Mouse (Mus musculus) MEL (cell line): Measurements from ENCODE around the gene Sh3gl2. TPM values are rescaled to one million over a fixed set of nuclear protein-coding genes. Genes with fewer than 3 reads are reported as not detected.

ENCODE experiments used
- DNase-seq: peaks from one replicate; pipeline ENCODE4 v3.0.0; 2011; ENCODE audit warnings: low read depth, low spot score
- H3K27ac ChIP-seq: 2 replicates; pipeline ENCODE4 v1.5.1; 2012; ENCODE audit warnings: low read depth, mild to moderate bottlenecking, control low read depth, low read length, moderate library complexity; ENCODE audit not compliant: control insufficient read depth
- H3K27me3 ChIP-seq, 2 experiments: fragments of 150-350 bp in 1 of 2; sonication (generic) in 1 of 2; 2 replicates each; pipeline ENCODE4 v1.6.1; 2012; ENCODE audit warnings: low read length in 2 of 2, mild to moderate bottlenecking in 2 of 2, improper control_type of control experiment in 1 of 2, moderate library complexity in 1 of 2; ENCODE audit not compliant: insufficient read depth in 2 of 2, control insufficient read depth in 1 of 2
- H3K36me3 ChIP-seq, 2 experiments: 2 replicates each; pipeline ENCODE4 v1.6.1; 2012 to 2014; ENCODE audit warnings: low read length in 2 of 2, improper control_type of control experiment in 1 of 2, inconsistent platforms in 1 of 2, mild to moderate bottlenecking in 1 of 2; ENCODE audit not compliant: insufficient read depth in 2 of 2, control insufficient read depth in 1 of 2
- H3K4me1 ChIP-seq, 2 experiments: fragments of 150-350 bp in 1 of 2; sonication (generic) in 1 of 2; 2 replicates each; pipeline ENCODE4 v1.6.1; 2012; ENCODE audit warnings: low read length in 2 of 2, improper control_type of control experiment in 1 of 2, mild to moderate bottlenecking in 1 of 2; ENCODE audit not compliant: insufficient read depth in 2 of 2, control insufficient read depth in 1 of 2
- H3K4me3 ChIP-seq, 2 experiments: fragments of 150-350 bp in 1 of 2; sonication (generic) in 1 of 2; 2 replicates each; pipeline ENCODE4 v1.5.1; 2012; ENCODE audit warnings: low read depth in 2 of 2, low read length in 2 of 2, mild to moderate bottlenecking in 2 of 2, moderate library complexity in 2 of 2, control low read depth in 1 of 2, improper control_type of control experiment in 1 of 2; ENCODE audit not compliant: control insufficient read depth in 1 of 2, insufficient read depth in 1 of 2
- H3K79me2 ChIP-seq: 2 replicates; pipeline ENCODE4 v1.6.1; 2012; ENCODE audit warnings: mild to moderate bottlenecking, low read length, moderate library complexity; ENCODE audit not compliant: control insufficient read depth, poor library complexity, insufficient read depth
- H3K9ac ChIP-seq: 2 replicates; pipeline ENCODE4 v1.6.1; 2012; ENCODE audit warnings: low read depth, mild to moderate bottlenecking, control low read depth, low read length, moderate library complexity; ENCODE audit not compliant: control insufficient read depth, poor library complexity, severe bottlenecking
- H3K9me3 ChIP-seq: fragments of 150-350 bp; sonication (generic); replicated peaks from 2 replicates; pipeline ENCODE4 v1.6.1; 2012; ENCODE audit warnings: mild to moderate bottlenecking, low read length, improper control_type of control experiment, moderate library complexity; ENCODE audit not compliant: insufficient read depth
- BHLHE40 ChIP-seq: IDR thresholded peaks from 2 replicates; pipeline ENCODE4 v1.6.1; 2012; ENCODE audit warnings: low read depth, mild to moderate bottlenecking, inconsistent platforms, low read length, improper control_type of control experiment, borderline replicate concordance
- CHD1 ChIP-seq: IDR thresholded peaks from 2 replicates; pipeline ENCODE4 v1.6.1; 2012; ENCODE audit warnings: low read depth, mild to moderate bottlenecking, inconsistent platforms, low read length, improper control_type of control experiment
- CTCF ChIP-seq, 3 experiments: IDR thresholded peaks in 2 of 3; conservative IDR thresholded peaks in 1 of 3; 2 replicates each; pipeline ENCODE4 v1.5.1; 2011 to 2012; ENCODE audit warnings: low read length in 3 of 3, low read depth in 2 of 3, mild to moderate bottlenecking in 2 of 3, improper control_type of control experiment in 1 of 3, inconsistent platforms in 1 of 3, mixed read lengths in 1 of 3, moderate library complexity in 1 of 3; ENCODE audit not compliant: control insufficient read depth in 1 of 3, insufficient read depth in 1 of 3, poor library complexity in 1 of 3, severe bottlenecking in 1 of 3
- E2F4 ChIP-seq: IDR thresholded peaks from 2 replicates; pipeline ENCODE4 v1.6.1; 2011; ENCODE audit warnings: low read depth, low read length, improper control_type of control experiment, borderline replicate concordance
- EP300 ChIP-seq, 2 experiments: IDR thresholded peaks; 2 replicates each; pipeline ENCODE4 v1.6.1; 2011; ENCODE audit warnings: improper control_type of control experiment in 2 of 2, low read length in 2 of 2, low read depth in 1 of 2, mild to moderate bottlenecking in 1 of 2
- ETS1 ChIP-seq: IDR thresholded peaks from 2 replicates; pipeline ENCODE4 v1.6.1; 2012; ENCODE audit warnings: low read depth, mild to moderate bottlenecking, inconsistent platforms, low read length, improper control_type of control experiment, moderate library complexity
- GABPA ChIP-seq: IDR thresholded peaks from 2 replicates; pipeline ENCODE4 v1.6.1; 2012; ENCODE audit warnings: low read depth, mild to moderate bottlenecking, inconsistent platforms, low read length, improper control_type of control experiment, moderate library complexity
- GATA1 ChIP-seq: IDR thresholded peaks from 2 replicates; pipeline ENCODE4 v1.6.1; 2011; ENCODE audit warnings: low read depth, low read length, improper control_type of control experiment
- MAFK ChIP-seq: IDR thresholded peaks from 2 replicates; pipeline ENCODE4 v1.6.1; 2011; ENCODE audit warnings: low read depth, mild to moderate bottlenecking, low read length, improper control_type of control experiment, borderline replicate concordance
- MAX ChIP-seq: IDR thresholded peaks from 2 replicates; pipeline ENCODE4 v1.6.1; 2011; ENCODE audit warnings: low read length, improper control_type of control experiment
- MAZ ChIP-seq: IDR thresholded peaks from 2 replicates; pipeline ENCODE4 v1.6.1; 2012; ENCODE audit warnings: low read depth, mild to moderate bottlenecking, inconsistent platforms, low read length, improper control_type of control experiment
- MEF2A ChIP-seq: IDR thresholded peaks from 2 replicates; pipeline ENCODE4 v1.6.1; 2014; ENCODE audit warnings: low read depth, mild to moderate bottlenecking, inconsistent platforms, low read length, improper control_type of control experiment; ENCODE audit not compliant: poor library complexity, insufficient replicate concordance, severe bottlenecking; ENCODE audit errors: extremely low read depth
- MXI1 ChIP-seq: IDR thresholded peaks from 2 replicates; pipeline ENCODE4 v1.6.1; 2011; ENCODE audit warnings: mild to moderate bottlenecking, low read depth, low read length, improper control_type of control experiment
- NELFE ChIP-seq: IDR thresholded peaks from 2 replicates; pipeline ENCODE4 v1.6.1; 2011; ENCODE audit warnings: low read depth, low read length, improper control_type of control experiment
- NRF1 ChIP-seq: IDR thresholded peaks from 2 replicates; pipeline ENCODE4 v1.6.1; 2014; ENCODE audit warnings: low read depth, mild to moderate bottlenecking, inconsistent platforms, low read length, improper control_type of control experiment, moderate library complexity; ENCODE audit not compliant: poor library complexity, insufficient read depth, severe bottlenecking
- POLR2AphosphoS2 ChIP-seq: IDR thresholded peaks from 2 replicates; pipeline ENCODE4 v1.6.1; 2011; ENCODE audit warnings: low read length, improper control_type of control experiment
- RAD21 ChIP-seq: IDR thresholded peaks from 2 replicates; pipeline ENCODE4 v1.6.1; 2011; ENCODE audit warnings: mild to moderate bottlenecking, low read depth, low read length, improper control_type of control experiment
- RCOR1 ChIP-seq: IDR thresholded peaks from 2 replicates; pipeline ENCODE4 v1.6.1; 2012; ENCODE audit warnings: low read depth, mild to moderate bottlenecking, inconsistent platforms, low read length, improper control_type of control experiment
- SIN3A ChIP-seq: IDR thresholded peaks from 2 replicates; pipeline ENCODE4 v1.6.1; 2012; ENCODE audit warnings: low read length, improper control_type of control experiment, inconsistent platforms
- SMC3 ChIP-seq: IDR thresholded peaks from 2 replicates; pipeline ENCODE4 v1.6.1; 2011; ENCODE audit warnings: low read depth, low read length, improper control_type of control experiment
- TBP ChIP-seq: IDR thresholded peaks from 2 replicates; pipeline ENCODE4 v1.8.0; 2011; ENCODE audit warnings: low read depth, low read length, improper control_type of control experiment
- TCF12 ChIP-seq: IDR thresholded peaks from 2 replicates; pipeline ENCODE4 v1.6.1; 2014; ENCODE audit warnings: low read depth, mild to moderate bottlenecking, inconsistent platforms, low read length, improper control_type of control experiment, moderate library complexity
- UBTF ChIP-seq: IDR thresholded peaks from 2 replicates; pipeline ENCODE4 v1.6.1; 2012; ENCODE audit warnings: low read depth, mild to moderate bottlenecking, inconsistent platforms, low read length, improper control_type of control experiment, moderate library complexity, borderline replicate concordance; ENCODE audit not compliant: insufficient read depth
- USF1 ChIP-seq: IDR thresholded peaks from 2 replicates; pipeline ENCODE4 v1.6.1; 2014; ENCODE audit warnings: low read depth, mild to moderate bottlenecking, inconsistent platforms, low read length, improper control_type of control experiment, moderate library complexity
- ZC3H11A ChIP-seq: IDR thresholded peaks from 2 replicates; pipeline ENCODE4 v1.6.1; 2012; ENCODE audit warnings: low read depth, mild to moderate bottlenecking, inconsistent platforms, low read length, improper control_type of control experiment
- ZKSCAN1 ChIP-seq: IDR thresholded peaks from 2 replicates; pipeline ENCODE4 v1.6.1; 2012; ENCODE audit warnings: low read depth, mild to moderate bottlenecking, inconsistent platforms, low read length, improper control_type of control experiment, moderate library complexity
- ZMIZ1 ChIP-seq: IDR thresholded peaks from 2 replicates; pipeline ENCODE4 v1.6.1; 2012; ENCODE audit warnings: low read depth, mild to moderate bottlenecking, inconsistent platforms, low read length, improper control_type of control experiment, moderate library complexity
- polyA plus RNA-seq, 2 experiments: library from polyadenylated mRNA; stranded (reverse) in 1 of 2; unstranded in 1 of 2; fragments of >175 nt in 1 of 2; fragments of >200 nt in 1 of 2; gene quantifications; 2 replicates each; pipeline versions ENCODE4 v1.2.1 to v1.2.4; 2012; ENCODE audit warnings: low replicate concordance in 2 of 2, low read depth in 1 of 2; ENCODE audit not compliant: insufficient read length in 2 of 2, insufficient read depth in 1 of 2, missing spikeins in 1 of 2
- total RNA-seq: library from RNA; depleted of rRNA; stranded (reverse); fragments of 300-350 nt; gene quantifications from 2 replicates; pipeline ENCODE4 v1.2.3, GENCODE M21; 2012

Gene Sh3gl2
- total and polyA plus RNA-seq, 3 experiments = not detected

DNA sequence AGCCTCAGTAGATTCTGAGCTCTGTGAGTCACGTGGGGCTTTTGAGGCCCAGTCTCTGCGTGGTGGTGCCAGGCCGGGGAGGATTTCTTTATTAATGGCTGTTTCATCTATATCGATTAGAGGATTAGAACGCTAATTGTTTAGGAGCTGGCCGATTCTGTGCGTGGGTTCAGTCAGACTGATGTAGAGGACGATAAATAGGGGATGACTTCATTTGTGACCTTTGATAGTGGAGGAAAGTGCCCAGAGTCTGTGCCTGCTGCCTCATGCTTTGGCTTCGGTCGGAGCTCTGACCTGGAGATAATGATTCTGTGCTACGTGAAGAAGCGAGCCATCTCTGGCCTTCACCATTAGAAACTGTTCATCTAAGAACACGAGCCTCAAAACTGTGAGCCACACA lies 57.7 kb downstream of the Sh3gl2 start:
- H3K4me1 ChIP-seq = no peaks in the 10 kb centered on the region
- no peak for DNase-seq
- H3K79me2 ChIP-seq = no peaks in the 10 kb centered on the region
- H3K36me3 ChIP-seq = no peaks in the 10 kb centered on the region
- H3K27me3 ChIP-seq = no peaks in the 10 kb centered on the region; a peak in 1 of 4 replicates
- H3K4me3 ChIP-seq = no peak overlapping the region
- TF ChIP-seq MAX (no peak), ZMIZ1 (no peak), ZKSCAN1 (no peak), USF1 (no peak), POLR2AphosphoS2 (no peak)
- H3K9ac ChIP-seq = no peak overlapping the region
- no peak overlapping the region for H3K27ac ChIP-seq
- H3K9me3 ChIP-seq = no peaks in the 10 kb centered on the region

DNA sequence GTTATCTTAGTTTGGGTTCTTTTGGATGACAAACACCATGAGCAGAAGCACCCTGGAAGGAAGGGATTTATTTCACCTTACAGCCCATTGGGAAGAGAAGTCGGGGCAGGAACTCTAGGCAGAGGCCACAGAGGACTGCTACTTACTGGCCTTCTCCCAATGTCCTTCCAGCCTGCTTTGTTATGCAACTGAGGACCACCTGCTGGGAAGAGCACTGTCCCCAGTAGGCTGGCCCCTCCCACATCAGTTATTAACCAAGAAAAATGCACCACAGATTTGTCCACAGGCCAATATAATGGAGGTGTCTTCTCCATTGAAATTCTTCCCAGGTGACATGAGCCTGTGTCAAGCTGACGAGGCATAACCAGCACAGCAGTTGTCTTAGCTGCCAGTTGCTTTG lies 62.5 kb downstream of the Sh3gl2 start:
- Histone ChIP-seq H3K27ac (no peak overlapping the region), H3K36me3 (no peaks in the 10 kb centered on the region), H3K79me2 (no peaks in the 10 kb centered on the region), H3K4me1 (no peaks in the 10 kb centered on the region), H3K9ac (no peak overlapping the region), H3K9me3 (no peaks in the 10 kb centered on the region), H3K27me3 (no peaks in the 10 kb centered on the region; a peak in 1 of 4 replicates), H3K4me3 (no peak overlapping the region)
- DNase-seq = no peak
- no peak for TF ChIP-seq GATA1
- TF ChIP-seq RCOR1 = no peak
- no peak for TF ChIP-seq ETS1
- TF ChIP-seq NELFE = no peak
- no peak for TF ChIP-seq UBTF
- TF ChIP-seq ZKSCAN1 = no peak
- TF ChIP-seq NRF1 = no peak
- no peak for TF ChIP-seq RAD21
- no peak for TF ChIP-seq CHD1
- no peak for TF ChIP-seq MAX
- TF ChIP-seq SMC3 = no peak
- TF ChIP-seq BHLHE40 = no peak
- TF ChIP-seq POLR2AphosphoS2 = no peak
- no peak for TF ChIP-seq ZMIZ1
- no peak for TF ChIP-seq MAZ

DNA sequence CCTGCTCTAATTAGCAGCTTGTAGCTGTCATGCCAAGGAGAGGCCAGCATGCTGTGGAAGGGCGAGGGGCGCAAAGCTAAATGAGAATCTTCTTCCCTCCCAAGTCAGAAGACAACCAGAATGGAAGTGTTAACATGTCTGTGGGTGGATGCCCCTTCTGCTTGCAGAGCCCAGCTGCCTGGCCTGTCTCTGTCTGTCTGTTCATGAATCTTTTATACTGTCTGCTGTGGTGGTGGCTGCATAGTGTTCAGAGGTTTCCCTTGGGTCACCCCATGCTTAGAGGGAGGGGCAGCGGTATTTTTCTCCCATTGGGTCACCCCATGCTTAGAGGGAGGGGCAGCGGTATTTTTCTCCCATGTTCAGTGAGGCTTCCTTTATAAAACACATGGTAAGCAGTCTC lies 68.0 kb downstream of the Sh3gl2 start:
- Histone ChIP-seq H3K9me3 (no peaks in the 10 kb centered on the region), H3K27ac (no peak overlapping the region)
- no peak for DNase-seq
- no peak for TF ChIP-seq NELFE
- TF ChIP-seq TBP = no peak
- TF ChIP-seq MXI1 = no peak
- no peak for TF ChIP-seq CTCF (IDR thresholded peaks at IDR 0.05 in 2 of 3, conservative IDR thresholded peaks at IDR 0.05 in 1 of 3; ENCODE audit: control insufficient read depth in 1 of 3, insufficient read depth in 1 of 3, low read depth in 2 of 3, low read length in 3 of 3, poor library complexity in 1 of 3, severe bottlenecking in 1 of 3)
- no peak for TF ChIP-seq RAD21
- no peak for TF ChIP-seq EP300 (IDR thresholded peaks at IDR 0.05; ENCODE audit: low read depth in 1 of 2, low read length in 2 of 2)
- no peak for TF ChIP-seq POLR2AphosphoS2
- TF ChIP-seq TCF12 = no peak
- no peak for TF ChIP-seq ZC3H11A
- TF ChIP-seq GABPA = no peak
- TF ChIP-seq SIN3A = no peak
- TF ChIP-seq MEF2A = no peak
- no peak for TF ChIP-seq E2F4
- no peak for TF ChIP-seq MAFK
- TF ChIP-seq ZMIZ1 = no peak

More for the DNA sequence above, 68.0 kb downstream of the Sh3gl2 start:
- Histone ChIP-seq H3K36me3 (no peaks in the 10 kb centered on the region), H3K79me2 (no peaks in the 10 kb centered on the region), H3K27me3 (no peaks in the 10 kb centered on the region), H3K4me1 (no peaks in the 10 kb centered on the region), H3K9ac (no peak overlapping the region), H3K4me3 (no peak overlapping the region)
